Mouse (Mus musculus): ENCODE data around the gene Cx3cl1. TPM values are rescaled to one million over a fixed set of nuclear protein-coding genes. Genes with fewer than 3 reads are reported as not detected.
A peak's percentile ranks its signal among the peaks of the same experiment; 100 is the strongest.

Cx3cl1 gene
- polyA plus RNA-seq, 1 experiment from 2014 or later: 10.6 TPM

GRCm38 (mm10) chr8:94746832-94747231 is 25.0 kb upstream of the Cx3cl1 start:
- 88% methylated on average over 8 of the region's 8 CpGs for WGBS
- no peak overlapping the region for H3K27ac ChIP-seq
- no peak overlapping the region for H3K4me3 ChIP-seq
- H3K4me1 ChIP-seq: no peaks in the 10 kb centered on the region
- no peaks in the 10 kb centered on the region for H3K27me3 ChIP-seq
- H3K9me3 ChIP-seq (replicated peaks): no peaks in the 10 kb centered on the region
- H3K9ac ChIP-seq: no peak overlapping the region
- no peak overlapping the region for H3K4me2 ChIP-seq (replicated peaks)
- H3K36me3 ChIP-seq: no peaks in the 10 kb centered on the region
- ATAC-seq (ENCODE audit: low FRiP score): no peak

GRCm38 (mm10) chr8:94748363-94748762 is 23.4 kb upstream of the Cx3cl1 start:
- H3K9ac ChIP-seq: no peak overlapping the region
- H3K36me3 ChIP-seq: no peaks in the 10 kb centered on the region
- no peak overlapping the region for H3K4me2 ChIP-seq (replicated peaks)
- no peaks in the 10 kb centered on the region for H3K9me3 ChIP-seq (replicated peaks)
- no peak overlapping the region for H3K4me3 ChIP-seq
- no peaks in the 10 kb centered on the region for H3K4me1 ChIP-seq
- 72% methylated on average over 4 of the region's 4 CpGs for WGBS
- H3K27me3 ChIP-seq: no peaks in the 10 kb centered on the region
- no peak for ATAC-seq (ENCODE audit: low FRiP score)
- H3K27ac ChIP-seq: no peak overlapping the region

GRCm38 (mm10) chr8:94749942-94750341 is 21.9 kb upstream of the Cx3cl1 start:
- H3K36me3 ChIP-seq: no peaks in the 10 kb centered on the region
- H3K27ac ChIP-seq: no peak overlapping the region
- WGBS: 80% methylated on average over 3 of the region's 3 CpGs
- no peak overlapping the region for H3K4me2 ChIP-seq (replicated peaks)
- no peak for ATAC-seq (ENCODE audit: low FRiP score)
- no peak overlapping the region for H3K4me3 ChIP-seq
- H3K4me1 ChIP-seq: no peaks in the 10 kb centered on the region
- H3K9ac ChIP-seq: no peak overlapping the region
- no peaks in the 10 kb centered on the region for H3K27me3 ChIP-seq
- no peaks in the 10 kb centered on the region for H3K9me3 ChIP-seq (replicated peaks)

- Histone ChIP-seq H3K4me1 (no peaks in the 10 kb centered on the region), H3K4me2 (replicated peaks) (no peak overlapping the region), H3K9ac (no peak overlapping the region), H3K27ac (no peak overlapping the region), H3K9me3 (replicated peaks) (no peaks in the 10 kb centered on the region), H3K27me3 (no peaks in the 10 kb centered on the region), H3K4me3 (no peak overlapping the region), H3K36me3 (no peaks in the 10 kb centered on the region)
- no peak for ATAC-seq (ENCODE audit: low FRiP score)
- WGBS: 79% methylated on average over 10 of the region's 10 CpGs
Measured at GRCm38 (mm10) chr8:94751023-94751849, 20.6 kb upstream of the Cx3cl1 start.

GRCm38 (mm10) chr8:94754006-94754405 is 17.8 kb upstream of the Cx3cl1 start:
- H3K36me3 ChIP-seq: no peaks in the 10 kb centered on the region
- WGBS: 85% methylated on average over 2 of the region's 2 CpGs

GRCm38 (mm10) chr8:94754486-94754885 is 17.3 kb upstream of the Cx3cl1 start:
- no peaks in the 10 kb centered on the region for H3K9me3 ChIP-seq (replicated peaks)
- no peak overlapping the region for H3K27ac ChIP-seq
- 78% methylated on average over 2 of the region's 2 CpGs for WGBS
- H3K4me1 ChIP-seq: no peaks in the 10 kb centered on the region
- H3K4me2 ChIP-seq (replicated peaks): no peak overlapping the region
- no peak overlapping the region for H3K4me3 ChIP-seq
- H3K36me3 ChIP-seq: no peaks in the 10 kb centered on the region
- no peak overlapping the region for H3K9ac ChIP-seq
- H3K27me3 ChIP-seq: no peaks in the 10 kb centered on the region
- no peak for ATAC-seq (ENCODE audit: low FRiP score)

More at GRCm38 (mm10) chr8:94754006-94754405, 17.8 kb upstream of the Cx3cl1 start:
- no peaks in the 10 kb centered on the region for H3K27me3 ChIP-seq
- ATAC-seq (ENCODE audit: low FRiP score): no peak
- no peaks in the 10 kb centered on the region for H3K4me1 ChIP-seq
- no peak overlapping the region for H3K4me2 ChIP-seq (replicated peaks)
- H3K4me3 ChIP-seq: no peak overlapping the region
- no peak overlapping the region for H3K27ac ChIP-seq
- no peaks in the 10 kb centered on the region for H3K9me3 ChIP-seq (replicated peaks)
- H3K9ac ChIP-seq: no peak overlapping the region

- WGBS: 82% methylated on average over 9 of the region's 9 CpGs
- no peaks in the 10 kb centered on the region for H3K36me3 ChIP-seq
- H3K4me1 ChIP-seq: peaks cover 11% of the 10 kb centered on the region
- H3K4me3 ChIP-seq: no peak overlapping the region
- no peak for ATAC-seq (ENCODE audit: low FRiP score)
- H3K9me3 ChIP-seq (replicated peaks): no peaks in the 10 kb centered on the region
- no peak overlapping the region for H3K4me2 ChIP-seq (replicated peaks)
- no peak overlapping the region for H3K27ac ChIP-seq
- H3K27me3 ChIP-seq: peaks cover 23% of the 10 kb centered on the region
- H3K9ac ChIP-seq: no peak overlapping the region
Measured at GRCm38 (mm10) chr8:94767035-94767434, 4.8 kb upstream of the Cx3cl1 start.

- WGBS: 50% methylated on average over 6 of the region's 6 CpGs
- Histone ChIP-seq H3K36me3 (no peaks in the 10 kb centered on the region), H3K9me3 (replicated peaks) (no peaks in the 10 kb centered on the region), H3K4me2 (replicated peaks) (no peak overlapping the region), H3K27me3 (peaks cover 42% of the 10 kb centered on the region), H3K4me3 (no peak overlapping the region), H3K9ac (no peak overlapping the region), H3K27ac (no peak overlapping the region), H3K4me1 (peaks cover 33% of the 10 kb centered on the region)
- no peak for ATAC-seq (ENCODE audit: low FRiP score)
Measured at GRCm38 (mm10) chr8:94770945-94771344, 864 bp upstream of the Cx3cl1 start.

- ATAC-seq (ENCODE audit: low FRiP score): no peak
- peaks cover 37% of the 10 kb centered on the region for H3K4me1 ChIP-seq
- H3K27ac ChIP-seq: no peak overlapping the region
- H3K4me2 ChIP-seq (replicated peaks): peak overlapping the region; percentile 75
- peaks cover 42% of the 10 kb centered on the region for H3K27me3 ChIP-seq
- 44% methylated on average over 6 of the region's 6 CpGs for WGBS
- H3K36me3 ChIP-seq: no peaks in the 10 kb centered on the region
- peak overlapping the region; percentile 45; the same call in 1 of the 2 replicates for H3K4me3 ChIP-seq
- 0 out of 2 replicates have a peak overlapping the region, but pooled peaks have one; percentile 56 for H3K9ac ChIP-seq
- no peaks in the 10 kb centered on the region for H3K9me3 ChIP-seq (replicated peaks)
Measured at GRCm38 (mm10) chr8:94773048-94773447, 1.2 kb downstream of the Cx3cl1 start.

GRCm38 (mm10) chr8:94773700-94774171 is 1.9 kb downstream of the Cx3cl1 start:
- Histone ChIP-seq H3K9ac (no peak overlapping the region), H3K27ac (no peak overlapping the region; the same call in 1 of the 2 replicates)

GRCm38 (mm10) chr8:94774601-94775000 is 2.8 kb downstream of the Cx3cl1 start:
- H3K27me3 ChIP-seq: peaks cover 41% of the 10 kb centered on the region
- no peaks in the 10 kb centered on the region for H3K36me3 ChIP-seq
- H3K9me3 ChIP-seq (replicated peaks): no peaks in the 10 kb centered on the region
- no peak overlapping the region for H3K27ac ChIP-seq
- H3K4me2 ChIP-seq (replicated peaks): no peak overlapping the region
- WGBS: 79% methylated on average over 1 of the region's 1 CpGs
- H3K4me1 ChIP-seq: peaks cover 51% of the 10 kb centered on the region
- no peak overlapping the region for H3K9ac ChIP-seq
- H3K4me3 ChIP-seq: no peak overlapping the region
- ATAC-seq (ENCODE audit: low FRiP score): no peak

More at GRCm38 (mm10) chr8:94773700-94774171, 1.9 kb downstream of the Cx3cl1 start:
- peaks cover 44% of the 10 kb centered on the region for H3K4me1 ChIP-seq
- no peak for ATAC-seq (ENCODE audit: low FRiP score)
- H3K4me3 ChIP-seq: peak overlapping the region; percentile 45
- no peaks in the 10 kb centered on the region for H3K9me3 ChIP-seq (replicated peaks)
- H3K36me3 ChIP-seq: no peaks in the 10 kb centered on the region
- H3K4me2 ChIP-seq (replicated peaks): peak overlapping the region; percentile 75
- WGBS: 14% methylated on average over 12 of the region's 12 CpGs
- peaks cover 42% of the 10 kb centered on the region for H3K27me3 ChIP-seq

GRCm38 (mm10) chr8:94776346-94776745 is 4.5 kb downstream of the Cx3cl1 start:
- H3K4me1 ChIP-seq: peaks cover 47% of the 10 kb centered on the region
- H3K9ac ChIP-seq: no peak overlapping the region
- H3K27ac ChIP-seq: no peak overlapping the region
- H3K4me3 ChIP-seq: no peak overlapping the region
- ATAC-seq (ENCODE audit: low FRiP score): no peak
- no peaks in the 10 kb centered on the region for H3K36me3 ChIP-seq
- WGBS: 89% methylated on average over 2 of the region's 2 CpGs
- H3K27me3 ChIP-seq: peaks cover 24% of the 10 kb centered on the region
- no peak overlapping the region for H3K4me2 ChIP-seq (replicated peaks)
- no peaks in the 10 kb centered on the region for H3K9me3 ChIP-seq (replicated peaks)

- H3K9ac ChIP-seq: no peak overlapping the region; the same call in 1 of the 2 replicates
- H3K36me3 ChIP-seq: no peaks in the 10 kb centered on the region
- 59% methylated on average over 10 of the region's 10 CpGs for WGBS
- H3K27me3 ChIP-seq: peaks cover 16% of the 10 kb centered on the region; the same call in 1 of the 2 replicates
- H3K4me2 ChIP-seq (replicated peaks): no peak overlapping the region
- H3K4me3 ChIP-seq: no peak overlapping the region
- ATAC-seq (ENCODE audit: low FRiP score): no peak
- peaks cover 36% of the 10 kb centered on the region for H3K4me1 ChIP-seq
- no peaks in the 10 kb centered on the region for H3K9me3 ChIP-seq (replicated peaks)
- peak overlapping the region; percentile 48; the same call in 1 of the 2 replicates for H3K27ac ChIP-seq
Measured at GRCm38 (mm10) chr8:94778036-94778435, 6.2 kb downstream of the Cx3cl1 start.
